Mouse (Mus musculus) megakaryocyte, embryonic 14.5 days (primary cell): ENCODE measurements around the gene Cers1.

ENCODE experiments used
- FLI1 ChIP-seq: IDR thresholded peaks from 2 replicates; pipeline ENCODE4 v1.6.1; 2012; ENCODE audit warnings: low read length, inconsistent platforms, mixed read lengths
- GATA1 ChIP-seq: IDR thresholded peaks from 3 replicates; pipeline ENCODE4 v1.6.1; 2012; ENCODE audit warnings: mixed read lengths, low read length, inconsistent platforms, borderline replicate concordance

GRCm38 (mm10) chr8:70375212-70375859, 59.8 kb downstream of the Cers1 start:
- no peak for TF ChIP-seq GATA1
- TF ChIP-seq FLI1 = no peak
